Mouse (Mus musculus): ENCODE measurements around the gene Lancl1. TPM values are rescaled to one million over a fixed set of nuclear protein-coding genes. Genes with fewer than 3 reads are reported as not detected.

Gene Lancl1
- total RNA-seq, 4 experiments from 2014 or later, result 196 to 219 (median 217) TPM

Other genes starting within 250 kb of the Lancl1 start
- 10 to 100 TPM; 14.5 to 21.5 (median 18.3) TPM for gene Kansl1l, start 221.3 kb downstream of the Lancl1 start, total RNA-seq (2022)
- gene Acadl, start 175.6 kb downstream of the Lancl1 start, total RNA-seq (2022), result 10 to 100 TPM; 31.2 to 33.2 (median 32.6) TPM
- 1 to 10 TPM in 3 of 4 experiments, not detected in 1; 1.8 to 8.0 (median 5.0) TPM for gene Myl1, start 93.5 kb downstream of the Lancl1 start, total RNA-seq (2022)
- under 1 TPM; 0.23 to 0.57 (median 0.31) TPM for gene Cps1, start 84.2 kb upstream of the Lancl1 start, total RNA-seq (2022)

Data from left cerebral cortex, adult 8-10 months (tissue).